Comparison of ENCODE assay signal across 24 mouse cellular contexts in genomic region chr9:115919736-115920135, GRCm38 (mm10). TPM values are rescaled to one million over a fixed set of nuclear protein-coding genes. Genes with fewer than 3 reads are reported as not detected.
A peak's percentile ranks its signal among the peaks of the same experiment; 100 is the strongest.
DNase-seq lines count a peak whose midpoint lies in the region; ATAC-seq and TF ChIP-seq lines count a peak whose summit lies in the region.
"Had no signal": no experiment of that assay in that cellular context is flagged by ENCODE, and none has a peak within 500 bp of the region (broad histone marks: within the 10 kb centered on the region; RNA-seq: fewer than 3 reads in every experiment).

No protein-coding gene starts in this region.

- TF ChIP-seq CTCF in kidney, postnatal 0 days (IDR thresholded peaks at IDR 0.05; ENCODE audit: low read depth) = no peak
- TF ChIP-seq CTCF in intestine, postnatal 0 days (IDR thresholded peaks at IDR 0.05; ENCODE audit: low read depth) = no peak

- H3K4me2 ChIP-seq in kidney, postnatal 0 days (ENCODE audit: low read length) = no peak overlapping the region
- no peak overlapping the region for H3K4me2 ChIP-seq in intestine, postnatal 0 days (replicated peaks; ENCODE audit: low read depth)
- H3K4me2 ChIP-seq: embryonic facial prominence, embryonic 12.5 days; forebrain, embryonic 13.5 days; forebrain, embryonic 15.5 days had no signal

- peak; percentile 45 for DNase-seq in heart, embryonic 10.5 days (ENCODE audit: low spot score)
- no peak for DNase-seq in heart, postnatal 4 days
- no peak for DNase-seq in kidney, postnatal 0 days (ENCODE audit: low spot score)
- DNase-seq in kidney, adult 8-10 months = no peak
- DNase-seq in lung, postnatal 10 days = no peak
- DNase-seq: adrenal gland, adult 8-10 months; adrenal gland, postnatal 14 days; adrenal gland, postnatal 36 days; B cell, adult 2 months; cerebellum, adult 11-12 months; cerebellum, adult 2 months; cerebellum, adult 9-10 months; cerebellum, postnatal 10 days; cerebellum, postnatal 25 days had no signal

- H3K4me3 ChIP-seq in heart, embryonic 10.5 days = no peak overlapping the region
- H3K4me3 ChIP-seq in kidney, postnatal 0 days (replicated peaks; ENCODE audit: low read depth, low read length) = no peak overlapping the region
- H3K4me3 ChIP-seq in intestine, postnatal 0 days (ENCODE audit: low read depth, low read length) = no peak overlapping the region
- H3K4me3 ChIP-seq: embryonic facial prominence, embryonic 10.5 days; embryonic facial prominence, embryonic 12.5 days; forebrain, embryonic 13.5 days; forebrain, embryonic 15.5 days had no signal

- H3K9me3 ChIP-seq in heart, embryonic 10.5 days = no peaks in the 10 kb centered on the region
- no peaks in the 10 kb centered on the region for H3K9me3 ChIP-seq in kidney, postnatal 0 days (replicated peaks; ENCODE audit: low read length)
- H3K9me3 ChIP-seq in intestine, postnatal 0 days (ENCODE audit: control insufficient read depth) = no peaks in the 10 kb centered on the region
- H3K9me3 ChIP-seq: embryonic facial prominence, embryonic 10.5 days; embryonic facial prominence, embryonic 12.5 days; forebrain, embryonic 13.5 days; forebrain, embryonic 15.5 days had no signal

- H3K36me3 ChIP-seq in heart, embryonic 10.5 days = no peaks in the 10 kb centered on the region
- no peaks in the 10 kb centered on the region for H3K36me3 ChIP-seq in kidney, postnatal 0 days (ENCODE audit: insufficient read depth, low read length)
- no peaks in the 10 kb centered on the region for H3K36me3 ChIP-seq in intestine, postnatal 0 days (ENCODE audit: control insufficient read depth, insufficient read depth)
- H3K36me3 ChIP-seq: embryonic facial prominence, embryonic 10.5 days; embryonic facial prominence, embryonic 12.5 days; forebrain, embryonic 15.5 days; G1E had no signal

- peaks cover 2% of the 10 kb centered on the region for H3K4me1 ChIP-seq in heart, embryonic 10.5 days
- H3K4me1 ChIP-seq in kidney, postnatal 0 days (replicated peaks; ENCODE audit: insufficient read depth, low read length) = no peaks in the 10 kb centered on the region
- no peaks in the 10 kb centered on the region for H3K4me1 ChIP-seq in intestine, postnatal 0 days (replicated peaks; ENCODE audit: control insufficient read depth, insufficient read depth, low read length)
- H3K4me1 ChIP-seq: embryonic facial prominence, embryonic 10.5 days; embryonic facial prominence, embryonic 12.5 days; forebrain, embryonic 13.5 days had no signal

- no peak overlapping the region for H3K27ac ChIP-seq in heart, embryonic 10.5 days
- no peak overlapping the region for H3K27ac ChIP-seq in kidney, postnatal 0 days
- H3K27ac ChIP-seq in intestine, postnatal 0 days (ENCODE audit: low read depth, low read length) = no peak overlapping the region
- H3K27ac ChIP-seq: embryonic facial prominence, embryonic 10.5 days; embryonic facial prominence, embryonic 12.5 days; forebrain, embryonic 13.5 days; forebrain, embryonic 15.5 days had no signal

- H3K27me3 ChIP-seq in heart, embryonic 10.5 days (ENCODE audit: insufficient read depth, poor library complexity, severe bottlenecking) = no peaks in the 10 kb centered on the region
- H3K27me3 ChIP-seq in kidney, postnatal 0 days (ENCODE audit: insufficient read depth, low read length) = no peaks in the 10 kb centered on the region
- no peaks in the 10 kb centered on the region for H3K27me3 ChIP-seq in intestine, postnatal 0 days (replicated peaks; ENCODE audit: control insufficient read depth, insufficient read depth, low read length)
- H3K27me3 ChIP-seq: CH12.LX; embryonic facial prominence, embryonic 12.5 days; forebrain, embryonic 13.5 days; forebrain, embryonic 15.5 days; Patski had no signal

- peak; percentile 43; the same call in 1 of the 2 replicates for ATAC-seq in kidney, postnatal 0 days (replicated peaks; ENCODE audit: low FRiP score, low read depth)
- peak; percentile 99 for ATAC-seq in intestine, postnatal 0 days
- ATAC-seq: activated CD4-positive, CD25-positive, alpha-beta regulatory T cell, adult 4 months; CD4-positive, CD25-positive, alpha-beta regulatory T cell, adult 4 months; forebrain, embryonic 13.5 days; forebrain, embryonic 15.5 days; Patski had no signal

- H3K9ac ChIP-seq in kidney, postnatal 0 days (ENCODE audit: low read depth, low read length) = no peak overlapping the region
- no peak overlapping the region for H3K9ac ChIP-seq in intestine, postnatal 0 days (ENCODE audit: low read depth, low read length)
- H3K9ac ChIP-seq: embryonic facial prominence, embryonic 12.5 days; forebrain, embryonic 13.5 days; forebrain, embryonic 15.5 days had no signal

- WGBS in heart, embryonic 10.5 days = 80% methylated on average over 3 of the region's 3 CpGs
- WGBS in kidney, postnatal 0 days = 77% methylated on average over 3 of the region's 3 CpGs
- 61% methylated on average over 3 of the region's 3 CpGs for WGBS in intestine, postnatal 0 days

RNA-seq across cellular contexts. Expression of gene Gadl1, which starts 10.5 kb away (rescaled TPM):
- polyA plus RNA-seq in heart, embryonic 10.5 days (2016; fragmentation: Nextera tagmentation; extraction: Ambion mirVana) = 0.35 and 0.36 TPM in 2 replicates
- total RNA-seq in heart, postnatal 4 days (2021) = 1 to 10 TPM; 1.0 to 1.2 TPM
- polyA plus RNA-seq in kidney, postnatal 0 days (2015; fragmentation: Nextera tagmentation; extraction: Ambion mirVana) = 0.51 and 0.61 TPM in 2 replicates
- polyA plus RNA-seq in intestine, postnatal 0 days (2015; fragmentation: Nextera tagmentation; extraction: Ambion mirVana) = 0.30 and 0.39 TPM in 2 replicates
- polyA plus RNA-seq: CD4-positive, CD25-positive, alpha-beta regulatory T cell, adult 4 months; G1E had no signal
